Mouse (Mus musculus) neural tube, embryonic 13.5 days (tissue): Measurements from ENCODE around the gene Sesn2. TPM values are rescaled to one million over a fixed set of nuclear protein-coding genes. Genes with fewer than 3 reads are reported as not detected.
"Not testable (repeated sequence)": the region's sequence is repeated elsewhere in the genome, so short reads cannot be mapped to it uniquely, and the experiment has no call there.

Source experiments
- ATAC-seq: fragments of 200-750 bp; cut with Nextera tagmentation; 2 replicates; pipeline ENCODE4 v1.8.0; 2017; ENCODE audit warnings: low read depth, mild to moderate bottlenecking, moderate TSS enrichment, moderate library complexity
- H3K27ac ChIP-seq: fragments of 300-500 bp; sonication (generic); replicated peaks from 2 replicates; pipeline ENCODE4 v1.5.1; 2015; ENCODE audit warnings: moderate library complexity, mild to moderate bottlenecking, inconsistent platforms
- H3K27me3 ChIP-seq: fragments of 300-500 bp; sonication (generic); 2 replicates; pipeline ENCODE4 v1.6.1; 2015; ENCODE audit warnings: mild to moderate bottlenecking, inconsistent platforms
- H3K36me3 ChIP-seq: fragments of 300-500 bp; sonication (generic); 2 replicates; pipeline ENCODE4 v1.6.1; 2015; ENCODE audit warnings: mild to moderate bottlenecking, inconsistent platforms
- H3K4me1 ChIP-seq: fragments of 300-500 bp; sonication (generic); replicated peaks from 2 replicates; pipeline ENCODE4 v1.6.1; 2015; ENCODE audit warnings: inconsistent platforms
- H3K4me2 ChIP-seq: fragments of 300-500 bp; sonication (generic); 2 replicates; pipeline ENCODE4 v1.6.1; 2015; ENCODE audit warnings: inconsistent platforms, mild to moderate bottlenecking, moderate library complexity
- H3K4me3 ChIP-seq: fragments of 300-500 bp; sonication (generic); 2 replicates; pipeline ENCODE4 v1.5.1; 2015; ENCODE audit warnings: mild to moderate bottlenecking, inconsistent platforms
- H3K9ac ChIP-seq: fragments of 300-500 bp; sonication (generic); 2 replicates; pipeline ENCODE4 v1.6.1; 2015; ENCODE audit warnings: moderate library complexity, mild to moderate bottlenecking, inconsistent platforms
- H3K9me3 ChIP-seq: fragments of 300-500 bp; sonication (generic); 2 replicates; pipeline ENCODE4 v1.6.1; 2016; ENCODE audit warnings: inconsistent platforms
- WGBS: fragments of 180-500 bp; shearing (Covaris S2); methylation state at CpG from one replicate; pipeline ENCODE4 v1.1.7; 2015; 5-methylcytosine and 5-hydroxymethylcytosine counted together
- polyA plus RNA-seq: library from polyadenylated mRNA; unstranded; fragments of >200 nt; fragmentation: Nextera tagmentation; extraction: Ambion mirVana; gene quantifications from 2 replicates; pipeline ENCODE4 v1.2.1, GENCODE M21; 2015

Gene Sesn2
- 6.8 and 8.5 TPM in 2 replicates for polyA plus RNA-seq

- ATAC-seq = peak; percentile 94
- Histone ChIP-seq H3K4me3 (peak within 1 kb of the TSS; percentile 86), H3K9ac (peak within 1 kb of the TSS; percentile 80), H3K9me3 (no peaks in the 10 kb centered on the region), H3K27me3 (peaks cover 14% of the 10 kb centered on the region), H3K4me1 (peaks cover 22% of the 10 kb centered on the region), H3K27ac (peak within 1 kb of the TSS; percentile 81), H3K4me2 (peak within 1 kb of the TSS; percentile 94), H3K36me3 (no peaks in the 10 kb centered on the region)
- WGBS = under 1% methylated on average over 32 of the region's 32 CpGs
Measured at GRCm38 (mm10) chr4:132510352-132510798, at the start of gene Sesn2. Gene Sesn2, minus strand, starts transcription at chr4:132510501.

DNA sequence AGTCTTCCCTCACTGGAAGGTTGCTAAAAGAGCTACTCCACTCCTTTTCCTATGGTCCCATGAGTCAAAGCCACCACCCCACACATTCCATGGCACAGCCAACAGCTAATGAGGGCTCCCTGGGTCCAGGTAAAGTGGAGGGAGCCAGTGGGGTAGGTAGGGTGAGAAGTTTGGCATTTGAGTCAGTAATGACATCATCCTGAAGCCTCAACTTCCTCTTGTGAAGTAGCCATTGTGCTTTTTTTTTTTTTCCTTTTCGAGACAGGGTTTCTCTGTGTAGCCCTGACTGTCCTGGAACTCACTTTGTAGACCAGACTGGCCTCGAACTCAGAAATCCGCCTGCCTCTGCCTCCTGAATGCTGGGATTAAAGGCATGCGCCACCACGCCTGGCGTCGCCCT lies 45.2 kb upstream of the Sesn2 start:
- ATAC-seq, H3K27ac ChIP-seq, H3K9ac ChIP-seq, H3K9me3 ChIP-seq, H3K4me1 ChIP-seq, H3K4me3 ChIP-seq, H3K4me2 ChIP-seq, H3K27me3 ChIP-seq: not testable (repeated sequence)
- WGBS = 92% methylated on average over 7 of the region's 7 CpGs
- peaks cover 40% of the 10 kb centered on the region for H3K36me3 ChIP-seq

GRCm38 (mm10) chr4:132554653-132555052 lies 44.4 kb upstream of the Sesn2 start:
- Histone ChIP-seq H3K4me3 (no peak overlapping the region), H3K9ac (no peak overlapping the region), H3K4me1 (no peaks in the 10 kb centered on the region), H3K9me3 (no peaks in the 10 kb centered on the region), H3K36me3 (peaks cover 49% of the 10 kb centered on the region), H3K27ac (no peak overlapping the region), H3K27me3 (no peaks in the 10 kb centered on the region), H3K4me2 (no peak overlapping the region)
- WGBS = 82% methylated on average over 8 of the region's 8 CpGs
- ATAC-seq = no peak

DNA sequence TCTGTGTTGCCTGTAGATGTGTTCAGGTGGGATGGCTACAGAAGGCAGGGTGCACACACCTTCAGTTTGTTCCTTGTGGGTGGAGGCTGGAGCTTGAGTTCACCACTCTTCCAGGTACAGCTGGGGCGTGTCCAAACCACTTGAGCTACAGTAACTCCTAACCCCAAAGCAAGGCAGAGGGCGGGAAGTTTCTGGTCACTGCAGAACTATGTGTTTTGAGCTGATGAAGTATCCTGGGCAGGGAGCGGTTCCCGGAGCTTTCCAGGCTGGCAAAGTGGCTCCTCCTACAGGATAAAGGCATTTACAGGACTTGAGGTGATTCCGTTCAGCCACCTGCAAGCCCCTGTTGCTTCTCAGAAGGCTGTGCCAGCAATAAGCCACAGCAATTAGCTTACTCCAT lies 43.9 kb upstream of the Sesn2 start:
- Histone ChIP-seq H3K27me3 (no peaks in the 10 kb centered on the region), H3K27ac (no peak overlapping the region), H3K9ac (no peak overlapping the region), H3K4me2 (no peak overlapping the region), H3K9me3 (no peaks in the 10 kb centered on the region), H3K4me1 (no peaks in the 10 kb centered on the region), H3K36me3 (peaks cover 53% of the 10 kb centered on the region), H3K4me3 (no peak overlapping the region)
- ATAC-seq = no peak
- 75% methylated on average over 5 of the region's 5 CpGs for WGBS

DNA sequence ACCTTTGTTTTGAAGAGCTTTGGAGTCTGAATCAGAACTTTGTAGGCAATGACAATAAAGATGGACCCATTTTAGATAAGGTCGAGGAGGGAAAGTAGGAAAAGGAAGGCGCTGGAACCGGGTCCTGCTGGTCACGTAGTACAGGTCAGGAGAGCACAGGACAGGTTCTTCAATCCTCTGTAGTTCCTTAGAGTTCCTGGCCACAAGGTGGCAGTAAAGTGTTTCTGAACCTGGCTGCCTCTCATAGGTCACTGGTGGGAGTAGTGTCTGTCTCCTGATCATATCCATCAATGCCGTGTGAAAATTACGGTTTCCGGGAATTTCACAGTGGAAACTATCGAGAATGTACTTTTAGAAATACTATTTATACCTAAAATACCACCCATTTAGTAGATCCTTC lies 35.5 kb upstream of the Sesn2 start:
- no peak overlapping the region for H3K4me3 ChIP-seq
- ATAC-seq = no peak
- H3K9ac ChIP-seq = no peak overlapping the region
- WGBS = 52% methylated on average over 8 of the region's 8 CpGs
- no peaks in the 10 kb centered on the region for H3K27me3 ChIP-seq
- no peak overlapping the region for H3K27ac ChIP-seq
- H3K36me3 ChIP-seq = peaks cover 90% of the 10 kb centered on the region
- H3K9me3 ChIP-seq = no peaks in the 10 kb centered on the region
- no peak overlapping the region for H3K4me2 ChIP-seq
- H3K4me1 ChIP-seq = no peaks in the 10 kb centered on the region

GRCm38 (mm10) chr4:132542724-132543123 lies 32.4 kb upstream of the Sesn2 start:
- ATAC-seq = no peak

DNA sequence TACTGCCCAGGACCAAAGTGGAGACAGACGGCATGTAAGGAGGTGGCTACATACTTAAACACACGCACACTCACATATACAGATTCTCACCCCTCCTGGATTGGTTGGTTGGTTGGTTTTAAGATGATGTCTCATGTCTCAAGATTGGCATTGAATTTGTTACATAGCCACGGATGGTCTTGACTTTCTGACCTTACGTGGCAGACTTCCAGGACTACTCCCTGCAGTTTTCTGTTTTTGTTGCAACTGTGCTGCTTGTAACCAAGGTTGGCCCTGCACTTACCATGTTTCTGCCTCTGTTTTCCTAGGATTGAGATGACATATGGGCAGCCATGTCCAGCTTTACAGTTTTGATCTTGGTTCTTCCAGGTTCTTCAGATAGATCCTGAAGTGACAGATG lies 31.1 kb upstream of the Sesn2 start:
- H3K36me3 ChIP-seq = peaks cover 68% of the 10 kb centered on the region
- H3K27me3 ChIP-seq = no peaks in the 10 kb centered on the region
- H3K4me2 ChIP-seq = no peak overlapping the region
- ATAC-seq = no peak
- no peak overlapping the region for H3K9ac ChIP-seq
- no peak overlapping the region for H3K4me3 ChIP-seq
- H3K27ac ChIP-seq = no peak overlapping the region
- 92% methylated on average over 4 of the region's 4 CpGs for WGBS
- no peaks in the 10 kb centered on the region for H3K9me3 ChIP-seq
- peaks cover 14% of the 10 kb centered on the region for H3K4me1 ChIP-seq

More at GRCm38 (mm10) chr4:132542724-132543123, 32.4 kb upstream of the Sesn2 start:
- Histone ChIP-seq H3K4me3 (no peak overlapping the region), H3K36me3 (peaks cover 81% of the 10 kb centered on the region), H3K27ac (no peak overlapping the region), H3K9me3 (no peaks in the 10 kb centered on the region), H3K27me3 (no peaks in the 10 kb centered on the region), H3K4me1 (peaks cover 1% of the 10 kb centered on the region), H3K4me2 (no peak overlapping the region), H3K9ac (no peak overlapping the region)
- WGBS = 61% methylated on average over 1 of the region's 1 CpGs

- H3K4me3 ChIP-seq = no peak overlapping the region
- no peaks in the 10 kb centered on the region for H3K27me3 ChIP-seq
- peaks cover 55% of the 10 kb centered on the region for H3K36me3 ChIP-seq
- ATAC-seq = no peak
- H3K4me1 ChIP-seq = peaks cover 18% of the 10 kb centered on the region
- no peaks in the 10 kb centered on the region for H3K9me3 ChIP-seq
- 96% methylated on average over 5 of the region's 5 CpGs for WGBS
- no peak overlapping the region for H3K9ac ChIP-seq
- no peak overlapping the region for H3K27ac ChIP-seq
- no peak overlapping the region for H3K4me2 ChIP-seq
Measured at GRCm38 (mm10) chr4:132539481-132539880, 29.2 kb upstream of the Sesn2 start.

DNA sequence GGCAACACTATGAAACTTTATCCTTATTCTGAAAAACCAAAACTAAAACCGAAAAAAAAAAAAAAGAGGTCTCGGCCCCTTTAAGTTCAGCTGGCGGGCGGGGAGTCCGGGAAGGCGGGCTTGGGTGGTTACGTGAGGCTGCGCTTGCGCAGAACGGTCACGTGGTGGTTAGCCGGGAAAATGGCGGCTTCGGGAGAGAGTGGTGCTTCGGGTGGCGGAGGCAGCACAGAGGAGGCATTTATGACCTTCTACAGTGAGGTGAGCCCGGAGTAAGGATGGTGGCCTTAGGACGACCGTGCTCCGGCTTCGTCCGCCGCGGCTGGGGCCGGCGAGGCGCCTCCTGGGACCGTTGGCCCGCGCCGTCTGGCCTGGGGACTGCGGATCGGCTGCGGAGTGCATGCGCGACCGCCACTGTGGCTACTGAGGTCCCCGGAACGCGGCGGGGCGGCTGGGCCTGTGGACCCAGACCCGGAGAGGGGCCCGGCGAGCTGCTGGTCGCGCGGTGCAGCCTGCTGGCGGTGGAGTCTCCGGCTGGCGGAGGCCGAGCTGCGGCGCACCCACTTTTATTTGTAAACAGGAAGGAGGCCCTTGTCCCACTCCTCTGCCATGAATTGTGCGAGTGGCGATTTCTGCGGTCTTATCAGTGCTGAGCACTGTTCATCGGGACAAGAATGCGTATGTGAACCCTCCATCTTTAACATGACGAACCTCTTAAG lies 25.3 kb upstream of the Sesn2 start, which contains the start of gene Dnajc8:
Dnajc8 (plus strand) TSS at position 145 of the 716 bp plus-strand sequence.
- Histone ChIP-seq H3K36me3 (peaks cover 29% of the 10 kb centered on the region), H3K4me1 (peaks cover 43% of the 10 kb centered on the region), H3K9ac (peak within 1 kb of the TSS; percentile 96), H3K27ac (peak within 1 kb of the TSS; percentile 85), H3K4me2 (peak within 1 kb of the TSS; percentile 77), H3K4me3 (peak within 1 kb of the TSS; percentile 99), H3K9me3 (no peaks in the 10 kb centered on the region), H3K27me3 (no peaks in the 10 kb centered on the region)
- peak; percentile 64 for ATAC-seq
- under 1% methylated on average over 59 of the region's 60 CpGs for WGBS

- Histone ChIP-seq H3K9ac (peak within 1 kb of the TSS; percentile 87), H3K27ac (peak within 1 kb of the TSS; percentile 95), H3K4me3 (peak within 1 kb of the TSS; percentile 58), H3K4me1 (peaks cover 43% of the 10 kb centered on the region), H3K9me3 (no peaks in the 10 kb centered on the region), H3K36me3 (peaks cover 23% of the 10 kb centered on the region), H3K4me2 (peak within 1 kb of the TSS; percentile 85), H3K27me3 (no peaks in the 10 kb centered on the region)
- under 1% methylated on average over 63 of the region's 63 CpGs for WGBS
- ATAC-seq = peak; percentile 90
Measured at GRCm38 (mm10) chr4:132532981-132533916, 22.9 kb upstream of the Sesn2 start, which contains the start of gene Atpif1. Gene Atpif1, minus strand, starts transcription at chr4:132533659.

DNA sequence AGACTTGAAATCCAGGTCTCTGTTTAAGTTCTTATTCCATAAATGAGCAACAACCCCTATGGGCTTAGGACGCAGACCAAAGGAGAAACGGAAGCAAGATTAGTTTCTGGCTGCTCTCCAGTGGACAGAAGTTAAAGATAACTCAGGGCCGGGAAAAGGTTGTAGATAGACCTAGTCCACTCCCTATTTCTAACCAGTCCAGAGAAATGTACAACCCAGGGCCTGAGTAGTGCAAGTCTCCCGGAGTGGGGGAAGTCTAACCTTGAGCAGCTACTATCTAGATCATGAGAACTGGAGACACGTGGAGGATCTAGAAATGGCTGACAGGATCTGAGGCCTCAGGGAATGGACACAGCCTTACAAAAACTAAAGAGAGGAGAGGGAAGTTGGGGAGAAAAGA lies 22.2 kb upstream of the Sesn2 start:
- Histone ChIP-seq H3K36me3 (peaks cover 23% of the 10 kb centered on the region), H3K4me3 (peak overlapping the region; percentile 58), H3K9me3 (no peaks in the 10 kb centered on the region), H3K4me1 (peaks cover 39% of the 10 kb centered on the region), H3K9ac (peak overlapping the region; percentile 87), H3K4me2 (peak overlapping the region; percentile 85), H3K27me3 (no peaks in the 10 kb centered on the region), H3K27ac (peak overlapping the region; percentile 95)
- ATAC-seq = peak; percentile 8; the same call in 1 of the 2 replicates
- 37% methylated on average over 5 of the region's 5 CpGs for WGBS
